Mouse (Mus musculus) CH12.LX (cell line): ENCODE measurements around the gene 1700122O11Rik. TPM values are rescaled to one million over a fixed set of nuclear protein-coding genes. Genes with fewer than 3 reads are reported as not detected.

Experiments
- DNase-seq: peaks from one replicate; pipeline ENCODE4 v3.0.0-alpha.2; 2013; ENCODE audit errors: extremely low read depth
- H3K27ac ChIP-seq: 2 replicates; pipeline ENCODE4 v1.5.1; 2012; ENCODE audit warnings: low read depth, mild to moderate bottlenecking, control low read depth, moderate library complexity; ENCODE audit not compliant: insufficient read depth
- H3K27me3 ChIP-seq: replicated peaks from 2 replicates; pipeline ENCODE3; 2012; ENCODE audit warnings: inconsistent platforms
- H3K36me3 ChIP-seq, 2 experiments: replicated peaks in 1 of 2; 2 replicates each; pipeline versions ENCODE3 to v1.6.1; 2012; ENCODE audit warnings: inconsistent platforms in 1 of 2, low read length in 1 of 2, mild to moderate bottlenecking in 1 of 2, mixed read lengths in 1 of 2, moderate library complexity in 1 of 2; ENCODE audit not compliant: control insufficient read depth in 1 of 2, insufficient read depth in 1 of 2
- H3K4me1 ChIP-seq, 2 experiments: 2 replicates each; pipeline ENCODE4 v1.6.1; 2012; ENCODE audit warnings: inconsistent platforms in 1 of 2, moderate library complexity in 1 of 2; ENCODE audit not compliant: insufficient read depth in 2 of 2, control insufficient read depth in 1 of 2
- H3K4me2 ChIP-seq: 2 replicates; pipeline ENCODE4 v1.6.1; 2012; ENCODE audit warnings: low read depth, mild to moderate bottlenecking, control low read depth; ENCODE audit not compliant: poor library complexity, insufficient read depth, severe bottlenecking
- H3K4me3 ChIP-seq, 3 experiments: fragments of 150-350 bp in 1 of 3; sonication (generic) in 1 of 3; replicated peaks in 1 of 3; 2 replicates each; pipeline versions ENCODE3 to v1.5.1; 2011 to 2012; ENCODE audit warnings: low read depth in 2 of 3, low read length in 2 of 3, mild to moderate bottlenecking in 2 of 3, moderate library complexity in 2 of 3, control low read depth in 1 of 3, improper control_type of control experiment in 1 of 3, inconsistent platforms in 1 of 3, mixed read lengths in 1 of 3; ENCODE audit not compliant: poor library complexity in 1 of 3
- H3K79me2 ChIP-seq: replicated peaks from 2 replicates; pipeline ENCODE4 v1.6.1; 2012; ENCODE audit warnings: mild to moderate bottlenecking, moderate library complexity; ENCODE audit not compliant: control insufficient read depth, poor library complexity, insufficient read depth, severe bottlenecking; ENCODE audit errors: extremely low read depth
- H3K9ac ChIP-seq: 2 replicates; pipeline ENCODE4 v1.6.1; 2012; ENCODE audit warnings: low read depth, mild to moderate bottlenecking, control low read depth, moderate library complexity; ENCODE audit not compliant: insufficient read depth
- H3K9me3 ChIP-seq: replicated peaks from 2 replicates; pipeline ENCODE3; 2012; ENCODE audit warnings: low read length, inconsistent platforms, mixed read lengths
- BHLHE40 ChIP-seq: IDR thresholded peaks from 2 replicates; pipeline ENCODE4 v1.6.1; 2011; ENCODE audit warnings: mild to moderate bottlenecking, low read depth, low read length, improper control_type of control experiment
- CHD2 ChIP-seq: IDR thresholded peaks from 2 replicates; pipeline ENCODE4 v1.6.1; 2011; ENCODE audit warnings: low read length, improper control_type of control experiment
- E2F4 ChIP-seq: IDR thresholded peaks from 2 replicates; pipeline ENCODE4 v1.6.1; 2011; ENCODE audit warnings: low read depth, low read length, improper control_type of control experiment; ENCODE audit not compliant: insufficient replicate concordance
- EP300 ChIP-seq: IDR thresholded peaks from 2 replicates; pipeline ENCODE4 v1.6.1; 2011; ENCODE audit warnings: low read length, improper control_type of control experiment
- ETS1 ChIP-seq: conservative IDR thresholded peaks from 2 replicates; pipeline ENCODE4 v1.6.1; 2012; ENCODE audit warnings: low read depth, mild to moderate bottlenecking, inconsistent platforms, low read length, improper control_type of control experiment, moderate library complexity
- GABPA ChIP-seq: IDR thresholded peaks from 2 replicates; pipeline ENCODE4 v1.6.1; 2012; ENCODE audit warnings: low read depth, low read length, improper control_type of control experiment, inconsistent platforms; ENCODE audit not compliant: insufficient replicate concordance
- IRF4 ChIP-seq: IDR thresholded peaks from 2 replicates; pipeline ENCODE4 v1.6.1; 2014; ENCODE audit warnings: low read depth, mild to moderate bottlenecking, inconsistent platforms, low read length, improper control_type of control experiment
- MAFK ChIP-seq: IDR thresholded peaks from 2 replicates; pipeline ENCODE4 v1.6.1; 2011; ENCODE audit warnings: low read length, improper control_type of control experiment; ENCODE audit not compliant: insufficient replicate concordance
- MXI1 ChIP-seq: IDR thresholded peaks from 2 replicates; pipeline ENCODE4 v1.6.1; 2011; ENCODE audit warnings: mild to moderate bottlenecking, low read depth, low read length, improper control_type of control experiment
- MYC ChIP-seq: IDR thresholded peaks from 2 replicates; pipeline ENCODE4 v1.6.1; 2011; ENCODE audit warnings: low read depth, mild to moderate bottlenecking, improper control_type of control experiment, low read length
- NELFE ChIP-seq: IDR thresholded peaks from 2 replicates; pipeline ENCODE4 v1.6.1; 2011; ENCODE audit warnings: low read depth, low read length, improper control_type of control experiment
- RAD21 ChIP-seq: IDR thresholded peaks from 2 replicates; pipeline ENCODE4 v1.6.1; 2011; ENCODE audit warnings: low read depth, mild to moderate bottlenecking, low read length, improper control_type of control experiment, moderate library complexity
- SIN3A ChIP-seq: IDR thresholded peaks from 2 replicates; pipeline ENCODE4 v1.6.1; 2012; ENCODE audit warnings: low read length, improper control_type of control experiment, inconsistent platforms
- SMC3 ChIP-seq: IDR thresholded peaks from 2 replicates; pipeline ENCODE4 v1.6.1; 2011; ENCODE audit warnings: low read depth, low read length, improper control_type of control experiment
- TBP ChIP-seq: conservative IDR thresholded peaks from 2 replicates; pipeline ENCODE4 v1.6.1; 2011; ENCODE audit warnings: low read depth, low read length, improper control_type of control experiment
- TCF12 ChIP-seq: IDR thresholded peaks from 2 replicates; pipeline ENCODE4 v1.6.1; 2014; ENCODE audit warnings: low read depth, mild to moderate bottlenecking, inconsistent platforms, low read length, improper control_type of control experiment
- USF1 ChIP-seq: IDR thresholded peaks from 2 replicates; pipeline ENCODE4 v1.6.1; 2014; ENCODE audit warnings: low read depth, mild to moderate bottlenecking, inconsistent platforms, low read length, improper control_type of control experiment
- ZKSCAN1 ChIP-seq: IDR thresholded peaks from 2 replicates; pipeline ENCODE4 v1.6.1; 2012; ENCODE audit warnings: low read depth, inconsistent platforms, low read length, improper control_type of control experiment, borderline replicate concordance
- ZNF384 ChIP-seq: IDR thresholded peaks from 2 replicates; pipeline ENCODE4 v1.6.1; 2012; ENCODE audit warnings: low read depth, low read length, improper control_type of control experiment, inconsistent platforms
- dilution Hi-C: fragments of 300-500 bp; cut with MboI; formaldehyde crosslinking; loops from 2 replicates; pipeline ENCODE4 v1.14.3; 2020; ENCODE audit warnings: low sequenced_read_pairs; ENCODE audit not compliant: extremely low pct_unique_long_range_greater_than_20kb, extremely low pct_ligation_motif_present
- in situ Hi-C: fragments of 300-500 bp; cut with MboI; formaldehyde crosslinking; loops from 3 replicates; pipeline ENCODE4 v1.14.3; 2019; ENCODE audit warnings: low sequenced_read_pairs, low pct_ligation_motif_present, low pct_unique_long_range_greater_than_20kb, mixed read lengths
- polyA plus RNA-seq: library from polyadenylated mRNA; unstranded; fragments of >175 nt; gene quantifications from 2 replicates; pipeline ENCODE4 v1.2.1, GENCODE M21; 2012; ENCODE audit warnings: low read depth; ENCODE audit not compliant: insufficient read length
- total RNA-seq, 2 experiments: library from RNA; depleted of rRNA; stranded (reverse); fragments of 300-350 nt in 1 of 2; fragments of >200 nt in 1 of 2; gene quantifications; 2 replicates each; pipeline ENCODE4 v1.2.3; 2012 to 2014

The 1700122O11Rik gene
- total RNA-seq (2012; rRNA removed) (not detected in 2 replicates), total RNA-seq (2014; rRNA removed) (not detected in 2 replicates), polyA plus RNA-seq (not detected in 2 replicates)

DNA sequence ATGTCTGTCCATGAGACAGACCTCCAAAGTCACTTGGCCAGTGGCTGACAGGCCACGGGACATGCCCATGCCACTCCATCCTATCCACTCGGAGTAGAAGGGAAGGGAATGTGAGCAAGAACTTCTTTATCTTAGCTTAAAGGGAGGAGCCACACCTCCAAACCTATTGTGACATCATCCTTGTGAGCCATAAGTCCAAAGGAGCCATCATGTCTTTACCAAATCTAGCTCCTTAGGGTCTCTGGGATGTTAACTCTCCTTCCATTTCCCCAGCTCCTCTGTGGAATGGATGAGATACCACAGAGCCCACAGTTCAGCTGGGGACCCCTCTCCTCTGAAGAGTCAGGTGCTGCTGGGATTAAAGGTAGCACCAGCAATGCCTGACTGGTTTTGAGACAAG, at the start of gene 1700122O11Rik:
TSS of gene 1700122O11Rik (minus strand) at position 101 of the 400 bp plus-strand sequence.
- H3K9ac ChIP-seq = no peak within 1 kb of the TSS
- in situ Hi-C loops = no loop called here
- DNase-seq = no peak
- H3K4me2 ChIP-seq = no peak within 1 kb of the TSS
- no peaks in the 10 kb centered on the region for H3K36me3 ChIP-seq
- dilution Hi-C loops = no loop called here
- TF ChIP-seq NELFE (no peak), EP300 (no peak), MYC (no peak), ETS1 (no peak), SMC3 (no peak), IRF4 (no peak), RAD21 (no peak), MXI1 (no peak), ZKSCAN1 (no peak), E2F4 (no peak), GABPA (no peak), CHD2 (no peak), ZNF384 (no peak), TBP (no peak), SIN3A (no peak), BHLHE40 (no peak), USF1 (no peak), MAFK (no peak)
- TF ChIP-seq, all 38 proteins: peak for 0
- Histone ChIP-seq H3K4me1 (peaks cover 7 to 37% of the 10 kb centered on the region in 2 experiments), H3K79me2 (no peaks in the 10 kb centered on the region), H3K27me3 (peaks cover 2% of the 10 kb centered on the region), H3K9me3 (no peaks in the 10 kb centered on the region), H3K27ac (no peak within 1 kb of the TSS), H3K4me3 (no peak within 1 kb of the TSS)

DNA sequence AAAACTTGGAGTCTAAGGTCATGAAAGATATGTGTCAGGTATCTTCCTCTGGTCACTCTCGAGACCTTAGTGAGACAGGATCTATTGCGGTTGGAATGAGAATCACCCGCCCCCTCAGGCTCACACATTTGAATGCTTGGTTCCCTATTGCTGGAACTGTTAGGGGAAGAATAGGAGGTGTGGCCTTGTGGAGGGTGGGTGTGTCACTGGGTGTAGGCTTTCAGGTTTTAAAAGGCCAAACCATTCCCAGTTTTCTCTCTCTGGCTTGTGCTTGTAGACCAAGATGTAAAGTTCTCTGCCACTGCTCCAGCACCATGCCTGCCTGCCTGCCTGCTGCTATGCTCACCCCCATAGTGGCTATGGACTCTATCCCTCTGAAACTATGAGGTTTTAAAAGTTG, 42.5 kb upstream of the 1700122O11Rik start:
- Histone ChIP-seq H3K4me2 (no peak overlapping the region), H3K79me2 (no peaks in the 10 kb centered on the region), H3K36me3 (no peaks in the 10 kb centered on the region), H3K27me3 (no peaks in the 10 kb centered on the region), H3K9me3 (no peaks in the 10 kb centered on the region), H3K4me1 (peaks cover 0 to 11% of the 10 kb centered on the region in 2 experiments; a peak in 2 of 4 replicates), H3K4me3 (no peak overlapping the region), H3K27ac (no peak overlapping the region), H3K9ac (no peak overlapping the region)
- in situ Hi-C loops = no loop called here
- dilution Hi-C loops = no loop called here
- TF ChIP-seq TCF12 (no peak), GABPA (no peak)
- no peak for DNase-seq
